Mouse (Mus musculus): ENCODE results near the gene Slc39a11.

Slc39a11 gene

DNA sequence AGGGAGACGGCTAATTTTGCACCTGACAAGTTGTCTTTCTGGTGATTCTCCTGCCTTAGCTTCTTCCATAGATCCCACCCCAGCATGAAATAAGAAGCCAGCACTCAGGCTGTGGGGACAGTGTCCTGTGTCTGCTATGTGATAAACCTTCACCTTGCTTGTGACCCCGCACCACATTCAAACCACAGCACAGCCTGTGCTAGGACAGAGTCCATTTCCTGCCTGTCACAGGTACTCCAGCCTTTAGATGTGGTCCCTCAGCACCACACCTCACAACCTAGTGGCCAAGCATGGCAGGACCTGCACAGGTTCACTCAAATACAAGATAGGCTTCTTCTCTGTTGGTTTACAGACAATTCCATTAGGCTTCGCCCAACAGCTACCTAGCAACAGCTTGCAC, 328.3 kb downstream of the Slc39a11 start:
- no peak for DNase-seq

DNA sequence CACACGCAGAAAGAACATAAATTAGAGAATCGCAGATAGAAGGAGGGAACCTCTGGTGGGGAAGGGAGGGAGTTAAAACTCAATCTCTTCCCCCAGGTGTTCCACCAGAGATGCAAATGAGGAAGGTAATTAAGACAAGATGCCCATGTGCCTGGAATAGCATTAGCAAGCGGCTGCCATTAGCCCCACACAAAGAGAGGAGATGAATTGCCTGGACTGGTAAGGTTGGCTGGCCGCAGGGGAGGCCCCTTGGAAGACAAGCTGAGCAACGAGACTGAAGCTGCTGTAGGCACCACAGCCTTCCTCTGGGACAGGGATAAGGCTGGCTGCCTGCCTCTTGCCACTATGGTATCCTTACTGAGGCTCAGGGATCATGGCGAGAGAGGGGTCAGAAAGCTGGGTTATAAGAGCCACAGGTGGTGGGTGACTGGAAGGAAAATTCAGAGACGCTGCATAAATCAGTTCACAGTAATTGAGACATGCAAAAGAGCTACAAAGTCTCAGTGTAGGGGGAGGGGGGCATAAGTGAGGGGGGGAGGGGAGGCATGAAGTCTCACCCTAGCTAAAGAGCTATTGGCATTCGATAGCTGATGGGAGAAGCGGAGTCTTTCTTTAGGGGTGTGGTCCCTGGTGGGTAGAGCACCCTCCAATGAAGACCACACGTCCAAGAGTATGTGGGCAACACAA, 340.5 kb downstream of the Slc39a11 start:
- no peak for DNase-seq

DNA sequence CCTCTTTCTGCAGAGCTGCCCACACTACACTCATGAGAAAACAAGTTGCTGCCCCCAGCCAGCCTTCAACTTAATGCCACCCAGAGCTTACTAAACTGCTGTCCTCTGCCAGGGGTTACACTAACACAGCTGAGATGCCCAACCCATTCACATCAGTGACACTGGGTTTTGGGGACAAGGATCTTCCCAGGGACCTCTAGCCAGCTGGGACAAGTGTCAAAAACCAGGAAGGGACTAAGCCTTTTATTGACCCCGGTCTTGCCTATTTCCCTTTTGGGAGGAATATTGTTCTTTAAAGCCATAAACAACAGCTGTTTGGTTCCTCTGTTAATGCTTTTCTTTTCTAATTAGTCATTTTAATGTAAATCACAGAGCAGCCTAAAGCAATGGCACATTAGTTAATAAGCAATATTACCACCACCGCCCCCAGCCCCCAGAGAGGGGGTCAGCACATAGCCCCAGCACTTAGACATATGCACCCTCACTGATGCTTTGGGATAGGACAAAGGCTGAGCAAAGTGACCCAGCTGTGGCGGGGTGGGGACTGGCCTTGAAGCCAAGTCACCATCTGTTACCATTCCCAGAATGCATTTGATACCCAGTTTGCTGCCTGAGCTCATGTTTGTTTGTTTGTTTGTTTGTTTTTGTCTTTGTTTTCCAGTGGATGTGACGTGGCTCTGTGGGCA, 341.5 kb downstream of the Slc39a11 start:
- no peak for DNase-seq

DNA sequence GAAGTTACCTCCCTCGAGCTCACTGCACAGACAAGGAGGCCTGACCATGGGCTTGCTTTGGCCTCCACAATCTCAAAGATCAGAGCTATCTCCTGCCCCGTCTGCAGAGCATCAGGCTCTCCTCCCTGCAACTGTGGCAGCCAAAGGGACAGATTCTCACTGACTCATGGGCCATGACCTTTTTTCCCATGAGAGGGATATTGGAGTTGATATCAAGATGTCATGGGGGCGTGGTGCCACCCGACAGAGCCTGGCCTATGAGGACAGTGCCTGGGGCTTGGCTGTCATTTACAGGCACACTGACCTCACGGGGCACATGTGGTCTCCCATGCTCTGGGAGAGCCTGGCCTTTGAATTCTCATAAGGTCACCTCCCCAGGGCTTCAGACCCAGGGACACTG, 346.7 kb downstream of the Slc39a11 start:
- DNase-seq = no peak

DNA sequence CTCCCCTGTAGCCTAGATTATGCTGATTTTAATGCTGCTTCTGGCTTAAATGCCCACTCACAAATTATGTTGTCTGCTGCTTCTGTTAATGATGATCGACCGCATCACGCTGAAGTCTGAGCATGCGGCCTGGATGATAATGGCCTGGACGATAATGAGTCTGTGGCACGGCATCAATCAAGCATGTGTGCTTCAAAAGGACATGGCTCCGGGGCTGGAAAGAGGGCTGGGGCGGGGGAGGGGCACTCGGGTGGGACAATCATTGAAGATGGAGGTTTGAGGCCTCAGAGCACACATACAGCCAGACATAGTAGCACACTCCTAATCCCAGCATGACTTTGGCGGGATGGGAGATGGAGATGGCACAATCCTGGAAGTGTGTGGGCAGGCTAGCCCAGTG, 350.4 kb downstream of the Slc39a11 start:
- DNase-seq = no peak

DNA sequence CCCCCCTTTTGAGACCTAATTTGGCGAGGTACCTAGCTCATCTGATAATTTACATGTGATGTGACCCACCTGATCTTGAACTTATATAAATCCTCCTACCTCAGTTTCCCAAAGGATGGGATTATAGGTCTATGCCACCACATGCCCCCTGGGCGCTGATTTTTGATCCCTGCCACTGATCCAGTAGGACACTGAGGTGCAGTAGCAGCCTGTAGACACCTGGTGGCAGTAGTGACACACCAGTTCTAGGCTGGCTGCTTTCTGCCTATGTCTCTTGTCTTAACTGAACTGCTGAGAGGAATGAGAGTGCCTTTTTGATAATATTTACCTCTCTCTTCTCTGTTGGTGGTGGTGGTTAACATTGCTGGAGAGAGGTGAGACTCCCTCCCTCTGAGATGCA, 352.1 kb downstream of the Slc39a11 start:
- DNase-seq = peak; percentile 75

DNA sequence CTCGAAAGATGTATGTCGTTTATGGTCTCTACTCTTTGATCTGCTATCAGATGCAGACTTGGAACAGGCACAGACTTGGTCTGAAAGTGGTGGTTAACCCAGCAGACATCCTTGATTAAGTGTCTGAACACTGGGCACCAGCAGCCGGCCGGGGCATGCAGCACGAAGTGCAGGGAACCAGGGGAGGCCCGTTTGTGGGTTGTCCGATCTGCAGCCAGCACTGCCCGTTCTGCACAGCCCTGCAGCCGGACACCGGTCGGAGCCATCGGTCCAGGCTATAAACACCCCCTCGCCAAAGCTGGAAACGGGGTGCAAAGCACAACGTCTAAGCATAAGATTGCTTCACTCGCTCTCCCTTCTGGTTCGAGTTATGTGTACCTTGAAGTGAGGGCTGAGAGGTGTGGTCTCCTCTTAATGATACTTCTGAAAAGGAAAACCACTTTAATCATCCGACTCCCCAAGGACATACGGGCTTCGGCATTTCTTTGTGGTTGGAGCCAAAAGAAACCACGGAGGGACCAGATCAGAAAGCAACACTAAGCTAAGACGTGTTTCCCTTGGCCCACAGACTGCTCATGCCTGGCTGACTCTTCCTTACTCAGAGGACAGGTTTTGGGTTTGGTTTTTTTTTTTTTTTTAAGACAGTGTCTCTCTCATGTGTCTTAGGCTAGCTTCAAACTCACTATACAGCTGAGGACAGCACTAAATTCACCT, 352.8 kb downstream of the Slc39a11 start:
- DNase-seq = no peak

DNA sequence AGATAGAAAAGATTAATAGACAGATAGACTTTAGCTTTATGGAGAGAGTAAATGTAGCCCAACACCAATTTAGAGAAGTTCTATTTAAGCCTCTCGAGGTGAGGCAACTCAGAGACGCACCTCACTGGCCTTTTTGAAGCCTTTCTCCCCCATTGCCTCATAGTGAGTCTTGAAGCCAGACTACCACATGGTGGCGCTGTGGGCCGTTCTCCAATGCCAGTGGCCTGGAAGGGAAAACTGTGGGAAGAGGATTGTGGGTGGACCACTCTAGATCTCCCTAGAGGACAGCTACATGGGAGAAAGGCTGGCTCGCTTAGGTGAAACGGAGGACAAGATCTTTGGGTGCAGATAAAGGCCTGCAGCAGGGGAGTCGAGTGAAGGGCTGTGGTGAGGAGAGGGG, 353.7 kb downstream of the Slc39a11 start:
- peak; percentile 79 for DNase-seq

DNA sequence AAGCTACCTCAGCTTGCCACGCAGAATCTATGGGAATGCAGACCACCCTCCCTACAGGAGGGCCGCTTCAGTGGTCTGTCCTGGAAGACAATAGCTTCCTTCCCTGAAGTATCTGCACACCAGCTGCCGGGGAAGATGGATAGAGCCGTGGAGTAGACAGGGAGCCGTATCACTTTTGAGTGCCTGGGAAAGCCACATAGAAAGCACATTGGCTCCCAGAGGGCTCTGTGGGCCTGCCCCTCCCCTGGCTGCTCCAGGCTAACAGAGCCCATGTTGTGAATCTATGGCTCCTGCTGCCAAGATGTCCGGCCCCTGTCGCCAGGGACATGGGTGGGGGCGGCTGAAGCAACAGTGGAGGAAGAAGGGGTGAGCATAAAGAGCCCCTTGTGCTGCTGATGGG, 355.4 kb downstream of the Slc39a11 start:
- no peak for DNase-seq

DNA sequence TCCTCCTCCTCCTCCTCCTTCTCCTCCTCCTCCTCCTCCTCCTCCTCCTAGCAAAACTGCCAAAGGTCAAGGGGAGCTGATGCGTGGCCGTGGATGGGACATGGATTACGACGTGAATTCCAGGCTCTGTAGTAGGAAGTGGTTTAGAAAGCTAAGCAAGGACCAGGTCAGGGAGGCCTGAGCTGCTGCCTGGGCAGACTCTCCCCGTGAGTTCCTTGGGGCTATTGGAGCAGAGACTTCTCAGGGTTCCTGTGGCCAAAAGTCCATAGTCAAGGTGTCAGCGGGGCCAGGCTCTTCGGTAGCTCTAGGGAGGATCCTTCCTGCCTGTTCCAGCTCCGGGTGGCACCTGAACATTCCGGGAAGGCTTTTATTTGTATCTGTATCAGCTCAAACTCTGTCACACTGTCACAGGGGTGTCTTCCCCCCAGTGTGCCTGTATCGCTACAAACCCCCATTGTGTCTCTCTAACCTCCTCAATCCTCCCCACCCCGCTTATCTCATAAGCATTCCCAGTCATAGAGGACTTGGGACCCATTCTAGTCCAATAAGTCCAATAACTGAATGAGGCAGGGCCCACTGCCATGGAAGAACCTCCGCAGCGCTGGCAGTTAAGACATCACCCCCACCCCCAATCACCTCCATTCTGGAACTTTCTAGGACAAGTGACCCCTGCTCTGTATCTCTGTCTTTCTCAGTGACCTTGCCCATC, 356.8 kb downstream of the Slc39a11 start:
- DNase-seq = no peak

DNA sequence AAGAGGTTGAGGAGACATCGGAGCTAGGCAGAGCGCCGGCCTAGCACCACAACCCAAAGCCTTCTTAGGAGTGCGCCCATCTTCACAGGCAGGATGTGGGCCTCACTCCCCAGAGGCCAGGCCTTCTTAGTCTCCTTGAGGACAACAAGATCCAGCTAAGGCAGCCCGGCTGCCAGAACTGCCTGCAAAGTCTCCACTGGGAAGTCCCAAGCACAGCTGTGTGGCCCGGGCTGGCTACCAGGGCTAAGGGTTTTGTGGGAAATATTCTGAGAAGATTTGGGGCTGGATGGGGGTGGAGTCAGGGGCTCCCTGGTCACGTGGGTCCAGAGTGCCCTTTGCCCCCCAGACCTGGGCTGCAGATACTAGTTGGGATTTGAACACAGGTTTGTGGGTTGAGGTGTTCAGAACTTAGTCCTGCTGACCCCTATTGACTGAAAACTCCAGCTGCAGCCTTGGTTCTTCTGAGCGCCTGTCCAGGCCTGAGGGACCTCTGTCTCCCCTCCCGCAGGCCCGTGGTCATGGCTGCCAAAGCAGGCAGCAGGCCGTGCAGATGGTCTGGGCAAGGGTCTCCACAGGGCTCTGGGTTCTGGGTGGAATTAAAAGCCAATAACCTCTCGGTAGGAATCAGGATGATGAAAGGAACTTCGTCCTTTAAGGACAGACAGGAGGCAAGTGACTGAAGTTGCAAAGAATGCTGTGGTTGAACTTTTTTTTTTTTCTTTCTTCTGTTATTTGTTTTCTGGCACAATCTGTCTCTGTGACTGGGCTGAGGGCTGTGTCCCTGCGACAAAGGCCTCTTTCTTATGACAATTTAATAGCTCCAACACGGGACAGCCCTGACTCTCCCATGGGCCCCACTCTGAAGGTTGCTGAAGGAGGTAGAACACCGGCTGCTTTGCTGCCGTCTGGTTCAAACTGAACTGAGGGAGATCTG, 357.8 kb downstream of the Slc39a11 start:
- DNase-seq = no peak

DNA sequence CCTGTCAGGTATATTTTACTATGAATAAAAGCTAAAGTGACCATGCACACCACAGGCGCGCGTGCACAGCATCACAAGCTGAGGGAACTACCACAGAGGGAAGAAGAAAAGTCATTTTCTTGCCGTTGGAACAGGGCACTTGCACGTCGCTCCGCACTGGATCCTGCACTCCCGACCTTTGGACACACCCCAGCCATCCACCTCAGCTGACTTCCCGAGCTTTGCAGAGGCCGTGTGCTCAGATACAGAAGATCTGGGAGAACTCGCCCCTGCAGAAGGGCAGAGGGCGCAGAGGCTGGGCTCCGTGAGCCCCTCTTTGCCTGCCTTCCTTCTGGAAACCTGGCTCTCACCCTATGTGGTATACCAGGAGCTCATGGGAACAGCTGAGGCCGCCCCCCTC, 359.0 kb downstream of the Slc39a11 start:
- no peak for DNase-seq

DNA sequence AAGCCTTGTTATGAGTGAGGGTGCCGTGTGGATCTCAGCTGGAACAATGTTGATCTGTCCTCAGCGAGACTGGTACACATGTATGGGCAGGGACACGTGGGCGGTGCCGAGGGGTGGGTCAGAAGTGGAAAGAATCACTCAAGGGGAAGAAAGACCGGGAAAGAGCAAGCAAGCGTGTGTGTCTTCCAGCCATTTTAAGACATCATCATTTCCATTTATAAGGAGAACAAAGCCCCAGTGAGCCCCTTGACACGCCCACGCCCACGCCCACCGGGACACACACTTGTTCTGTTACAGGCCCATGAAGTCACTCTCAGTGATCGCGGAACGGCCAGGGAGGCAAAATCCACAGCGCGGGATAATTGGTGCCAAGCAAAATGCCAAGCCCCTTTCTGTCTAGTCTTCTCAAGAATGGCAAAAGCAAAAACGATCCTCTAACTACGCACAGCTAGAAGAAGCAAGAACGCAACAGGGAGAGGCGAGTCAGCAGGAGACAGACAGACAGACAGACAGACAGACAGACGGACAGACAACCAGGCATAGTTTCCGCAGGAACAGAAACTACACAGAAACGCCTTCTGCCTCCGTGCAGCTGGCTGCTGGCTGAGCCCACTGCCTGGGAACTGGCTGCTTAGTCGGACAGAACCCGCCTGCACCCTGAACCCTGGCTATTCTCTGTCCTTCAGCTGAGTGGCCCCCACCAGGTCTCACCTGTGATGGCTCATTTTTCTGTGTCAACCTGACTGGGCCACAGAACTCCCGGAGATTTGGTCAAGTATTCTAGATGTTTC, 364.7 kb downstream of the Slc39a11 start:
- no peak for DNase-seq

DNA sequence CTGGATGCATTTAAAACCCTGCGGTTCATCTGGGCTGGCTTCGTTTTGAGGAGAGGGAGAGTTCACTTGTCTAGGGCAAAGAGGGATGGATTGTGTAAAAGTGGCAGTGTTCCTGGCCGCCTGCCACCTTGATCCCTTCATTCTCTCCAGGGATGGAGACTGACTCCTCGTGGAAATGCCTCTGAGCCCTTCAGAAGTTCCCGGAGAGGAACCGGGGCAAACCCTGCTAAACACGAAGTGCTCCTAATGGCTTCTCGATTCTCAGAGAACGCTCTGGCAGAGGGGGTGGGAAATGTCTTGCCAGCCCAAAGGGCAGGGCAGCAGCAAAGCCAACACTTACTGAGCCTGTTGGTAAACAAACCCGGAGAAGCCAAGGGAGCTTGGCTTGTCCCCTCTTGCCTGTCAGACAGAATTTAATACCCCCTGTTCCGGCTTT, 366.5 kb downstream of the Slc39a11 start:
- DNase-seq = no peak

DNA sequence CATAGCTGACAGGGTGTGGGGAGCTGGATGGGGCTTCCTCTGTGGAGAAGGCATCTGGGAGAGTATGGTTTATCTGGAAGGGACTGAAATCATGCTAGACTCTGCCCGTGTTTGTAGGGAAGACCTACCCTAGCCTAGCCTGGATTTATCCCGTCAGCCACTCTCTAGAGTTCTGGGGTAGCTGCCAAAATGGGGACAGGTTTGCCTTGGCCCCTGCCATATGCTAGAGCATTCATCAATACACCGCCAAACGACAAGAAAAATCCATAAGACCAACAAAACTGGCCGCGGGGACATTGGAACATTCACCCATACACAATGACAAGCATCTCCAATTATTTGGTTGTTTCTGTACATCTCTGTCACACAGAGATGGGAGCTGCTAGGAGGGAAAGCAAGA, 371.6 kb downstream of the Slc39a11 start:
- no peak for DNase-seq

DNA sequence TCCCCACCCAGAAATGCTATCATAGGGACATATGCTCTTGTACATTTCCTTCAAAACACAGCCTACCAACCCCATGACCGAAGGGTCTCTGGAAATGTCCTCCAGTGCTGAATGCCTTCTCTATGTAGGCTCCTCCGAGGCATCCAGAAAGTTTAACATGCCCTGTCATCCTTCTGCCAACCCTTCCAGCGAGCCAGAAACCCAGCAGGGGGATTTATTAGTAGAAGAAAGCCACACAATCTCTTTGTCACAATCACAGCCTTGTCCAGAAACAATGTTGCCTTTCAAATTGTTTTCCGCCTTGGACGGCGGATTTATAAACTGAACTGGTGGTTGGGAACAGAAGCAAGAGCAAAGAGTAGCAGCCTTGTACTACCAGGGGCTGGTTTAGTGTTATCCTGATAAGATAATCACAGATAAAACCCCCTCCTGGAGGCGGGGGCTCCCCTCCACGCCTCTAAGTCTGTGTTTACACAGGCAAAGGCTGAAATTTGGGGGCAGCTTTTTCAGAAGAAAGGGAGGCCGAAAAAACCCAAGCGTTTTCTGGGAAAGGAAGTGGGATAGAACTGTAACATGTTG, 372.8 kb downstream of the Slc39a11 start:
- no peak for DNase-seq

DNA sequence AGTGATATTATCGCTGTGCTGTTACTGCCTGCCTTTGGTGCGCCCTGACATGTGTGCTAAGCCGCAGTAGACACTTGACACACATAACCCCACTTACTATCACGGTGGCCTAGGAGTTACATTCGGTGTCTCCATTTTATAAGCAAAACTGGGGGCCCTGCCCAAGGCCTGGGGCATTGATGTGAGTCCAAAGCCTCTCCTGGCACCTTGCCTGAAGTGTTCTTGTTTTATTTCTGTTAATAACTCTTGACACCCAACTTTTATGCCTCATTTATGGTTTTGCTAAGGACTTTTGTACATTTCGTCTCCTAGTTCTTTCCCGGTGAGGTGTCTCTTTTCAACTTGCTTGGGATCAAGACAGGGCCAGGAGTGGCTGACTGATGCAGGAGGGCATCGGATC, 373.4 kb downstream of the Slc39a11 start:
- DNase-seq = no peak

DNA sequence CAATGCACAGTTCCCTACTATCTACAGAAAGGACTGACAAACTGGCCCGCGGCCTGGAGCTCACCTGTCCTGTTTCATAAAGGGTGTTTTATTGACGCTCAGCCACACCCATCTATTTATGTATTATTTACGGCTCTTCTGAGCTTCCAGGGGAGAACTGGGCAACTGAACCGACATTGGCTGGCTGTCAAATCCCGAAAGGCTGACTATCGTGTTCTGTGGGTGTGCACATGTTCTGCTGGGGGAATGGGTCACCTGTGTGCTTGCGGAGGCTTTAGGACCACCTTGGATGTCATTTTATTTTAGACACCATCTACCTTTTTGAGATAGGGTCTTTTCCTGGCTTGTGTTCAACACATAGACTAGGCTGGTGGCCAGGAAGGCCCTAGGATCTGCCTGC, 375.8 kb downstream of the Slc39a11 start:
- DNase-seq = no peak

DNA sequence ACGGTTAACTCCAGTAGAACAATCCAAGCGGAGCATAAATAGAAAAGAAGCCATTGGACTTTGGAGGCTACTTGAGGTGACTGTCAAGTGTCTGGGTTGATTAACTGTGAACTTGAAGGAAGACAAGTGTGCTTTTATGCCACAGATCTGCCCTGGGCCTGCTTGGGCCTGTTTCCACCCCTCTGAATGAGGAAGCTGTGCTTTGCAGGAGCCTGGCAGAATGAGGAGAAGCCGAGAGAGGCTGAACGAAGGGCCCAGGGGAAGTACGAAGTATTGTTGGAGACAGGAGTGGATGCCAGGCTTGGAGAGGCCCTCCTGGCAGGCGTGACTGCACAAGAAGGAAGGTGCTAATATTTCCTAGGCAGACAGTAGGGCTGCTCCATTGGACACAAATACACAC, 378.0 kb downstream of the Slc39a11 start:
- DNase-seq = no peak

DNA sequence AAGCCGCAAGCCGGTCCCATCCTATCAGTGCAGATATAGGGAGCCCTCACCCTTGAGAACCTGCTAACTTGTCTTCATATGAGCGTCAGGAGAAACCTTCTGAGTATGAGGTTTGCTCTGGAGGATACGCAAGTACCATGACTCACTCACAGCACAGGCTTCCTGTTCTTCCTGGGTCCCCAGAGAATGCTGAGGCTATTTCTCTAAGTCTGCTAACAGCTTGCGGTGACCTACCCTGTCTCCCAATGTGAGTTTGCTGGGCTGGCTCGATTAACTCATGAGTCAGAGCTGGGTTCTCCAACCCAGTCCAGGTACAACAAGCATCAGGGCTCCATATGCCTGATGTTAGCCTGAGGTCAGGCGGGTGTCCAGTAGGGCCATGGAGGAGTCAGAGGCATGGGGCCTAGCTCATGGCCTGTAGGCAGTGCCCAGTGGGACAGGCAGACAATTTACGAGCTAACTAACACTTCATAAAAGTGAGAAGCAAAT, 381.0 kb downstream of the Slc39a11 start:
- DNase-seq = no peak
